Mouse (Mus musculus): ENCODE data around the gene Qrich2. TPM values are rescaled to one million over a fixed set of nuclear protein-coding genes. Genes with fewer than 3 reads are reported as not detected.
A peak's percentile ranks its signal among the peaks of the same experiment; 100 is the strongest.
"Not testable (repeated sequence)": the region's sequence is repeated elsewhere in the genome, so short reads cannot be mapped to it uniquely, and the experiment has no call there.

The Qrich2 gene
- total RNA-seq, 1 experiment from 2014 or later, result not detected

DNA sequence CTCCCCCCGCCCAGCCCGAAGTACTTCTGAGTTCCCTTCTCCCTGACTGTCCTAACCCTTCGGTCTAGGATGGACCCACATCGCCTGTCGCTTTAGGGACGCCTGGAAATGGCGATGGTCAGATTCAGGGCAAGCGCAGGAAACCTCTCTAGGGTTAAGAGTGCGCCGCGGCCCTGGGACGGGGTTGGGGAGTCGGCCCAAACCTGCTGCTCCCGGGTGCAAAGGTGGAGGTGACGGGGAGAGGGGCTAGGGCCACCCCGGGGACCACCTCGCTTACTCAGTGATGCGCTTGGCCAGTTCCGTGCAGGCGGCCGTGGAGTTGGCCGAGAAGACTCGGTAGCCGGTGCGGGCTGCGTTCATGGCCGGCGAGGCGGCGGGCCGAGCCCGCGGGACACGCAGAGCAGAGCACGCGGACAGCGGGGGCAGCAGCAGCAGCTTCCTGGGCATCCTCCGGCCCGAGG lies 23.8 kb upstream of the Qrich2 start:
- DNase-seq, result no peak

DNA sequence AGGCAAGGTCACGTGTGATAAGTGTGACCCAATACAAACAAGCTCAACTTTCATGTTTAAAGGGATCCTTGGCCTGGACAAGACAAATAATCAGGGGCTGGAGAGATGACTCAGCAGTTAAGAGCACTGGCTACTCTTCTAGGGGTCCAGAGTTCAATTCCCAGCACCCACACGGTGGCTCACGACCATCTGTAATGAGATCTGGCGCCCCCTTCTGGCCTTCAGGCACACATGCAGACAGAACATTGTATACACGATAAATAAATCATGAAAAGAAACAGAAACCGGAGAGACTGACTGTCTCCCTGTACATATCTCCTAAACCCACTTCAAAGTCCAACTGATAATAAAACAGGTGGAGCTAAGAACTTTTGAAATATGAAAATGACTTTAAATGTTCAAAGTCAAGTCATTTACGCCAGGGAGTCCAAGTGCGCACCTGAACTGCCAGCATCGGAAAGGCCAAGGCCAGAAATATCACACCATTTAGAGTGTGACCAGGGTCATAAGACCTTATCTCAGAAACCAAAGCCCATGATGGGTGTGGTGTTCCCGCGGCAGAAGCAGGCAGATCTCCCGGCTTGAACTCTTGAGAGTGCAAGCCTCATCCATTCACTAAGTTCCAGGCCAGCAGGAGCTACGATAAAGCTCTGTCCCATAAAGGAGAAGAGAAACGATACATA lies 22.8 kb upstream of the Qrich2 start:
- DNase-seq, result no peak

DNA sequence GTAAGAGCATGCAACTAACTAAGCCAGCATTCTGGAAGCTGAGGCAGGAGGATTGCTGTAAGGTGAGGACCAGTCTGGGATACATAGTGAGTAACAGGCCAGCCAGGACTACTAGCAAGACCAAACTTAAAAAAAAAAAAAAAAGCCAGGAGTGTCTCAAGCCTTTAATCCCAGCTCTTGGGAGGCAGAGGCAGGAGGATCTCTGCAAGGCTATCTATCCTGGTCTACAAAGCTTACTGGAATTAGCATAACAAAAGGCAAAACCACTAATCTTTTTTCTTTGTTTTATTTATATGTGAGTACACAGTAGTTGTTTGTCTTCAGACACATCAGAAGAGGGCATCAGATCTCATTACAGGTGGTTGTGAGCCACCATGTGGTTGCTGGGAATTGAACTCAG lies 22.2 kb upstream of the Qrich2 start:
- no peak for DNase-seq

DNA sequence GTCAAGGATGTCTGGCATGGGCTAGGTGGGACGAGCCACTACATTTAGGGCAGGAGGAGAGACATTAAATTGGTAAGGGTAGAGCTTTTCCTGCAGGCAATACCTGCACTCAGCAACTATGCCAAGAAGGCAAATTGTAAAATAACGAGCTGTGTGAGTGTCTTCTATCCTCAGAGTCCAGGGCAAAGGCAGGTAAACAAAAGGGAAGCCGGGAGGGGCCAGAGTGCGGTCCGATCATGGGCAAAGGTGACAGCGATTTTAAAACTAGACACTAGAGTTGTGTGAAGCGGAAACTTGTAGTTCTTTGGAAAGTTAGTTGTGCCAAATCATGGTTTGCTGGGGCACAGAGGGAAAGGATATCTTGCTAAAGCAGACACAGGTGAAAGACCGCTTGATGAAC lies 18.2 kb upstream of the Qrich2 start:
- no peak for DNase-seq

DNA sequence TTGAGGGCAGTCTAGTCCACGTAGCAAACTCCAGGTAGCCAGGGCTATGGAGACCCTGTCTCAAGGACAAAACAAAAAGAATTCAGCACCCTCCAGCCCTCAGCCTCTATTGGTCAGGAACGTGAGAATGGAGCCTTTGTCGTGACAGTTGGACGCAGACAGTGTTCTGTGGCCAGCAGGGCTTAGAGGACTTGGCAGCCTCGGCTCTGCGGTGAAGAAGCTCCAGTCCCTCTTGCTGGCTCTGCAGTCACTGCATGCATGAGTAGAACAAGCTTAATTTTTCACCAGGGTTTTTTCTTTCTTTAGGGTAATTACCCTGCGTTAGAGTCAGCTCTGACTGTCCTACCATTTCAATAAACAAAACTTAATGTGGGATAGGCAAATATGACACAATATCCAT lies 15.7 kb upstream of the Qrich2 start:
- DNase-seq, result no peak

DNA sequence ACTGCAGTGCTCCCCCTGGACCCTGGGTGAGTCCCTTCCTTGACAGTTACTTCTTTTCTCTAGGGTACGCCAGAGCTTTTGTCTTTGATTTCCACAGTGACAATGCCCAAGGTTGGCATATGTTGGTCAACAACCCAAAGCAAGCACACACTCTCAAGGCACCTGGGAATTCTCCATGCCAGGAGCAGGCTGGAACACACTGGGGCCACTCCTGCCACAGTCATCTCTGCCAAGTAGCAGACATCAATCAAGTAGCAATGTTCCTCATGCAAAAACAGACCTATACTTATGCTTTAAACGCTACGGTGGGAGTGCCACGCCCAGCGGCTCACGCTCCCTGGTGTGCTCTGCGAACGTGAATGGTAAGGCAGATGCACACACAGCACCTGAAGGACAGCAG lies 14.9 kb upstream of the Qrich2 start:
- no peak for DNase-seq

DNA sequence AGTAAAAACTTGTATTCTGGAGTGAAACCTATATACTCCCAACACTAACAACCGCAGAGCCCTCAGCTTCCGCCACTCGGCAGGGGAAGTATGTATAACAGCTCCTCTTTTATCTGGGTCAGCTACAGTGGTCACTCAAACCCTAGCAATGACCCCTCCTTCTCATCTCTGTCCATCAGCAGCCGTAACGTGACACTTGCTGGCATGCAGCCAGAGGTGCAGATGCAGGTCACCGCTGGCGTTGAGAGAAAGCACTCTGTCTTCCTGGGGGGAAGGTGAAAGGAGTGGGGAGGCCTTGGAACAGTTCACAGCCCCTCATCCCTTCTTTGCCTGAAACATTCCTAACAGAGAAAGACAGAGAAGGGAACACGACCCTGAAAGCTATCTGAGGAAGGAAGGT lies 13.8 kb upstream of the Qrich2 start:
- no peak for DNase-seq

DNA sequence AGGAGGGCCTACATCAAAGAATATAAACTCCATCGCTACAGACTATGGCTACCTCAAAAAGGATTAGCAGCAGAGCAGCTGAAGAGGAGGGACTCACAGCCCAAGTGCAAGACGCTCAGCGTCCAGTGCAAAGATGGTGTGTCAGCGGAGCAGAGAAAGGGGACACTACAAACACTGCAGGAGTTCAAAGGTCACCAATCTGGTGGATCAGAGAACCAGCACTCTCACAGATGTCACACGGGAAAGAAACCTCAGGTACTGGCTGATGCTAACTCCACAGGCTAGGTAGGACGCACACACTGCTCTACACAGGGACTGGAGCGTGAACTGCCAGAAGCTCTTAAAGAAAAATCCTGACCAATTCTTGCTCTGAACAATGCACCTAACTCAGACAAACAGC lies 12.9 kb upstream of the Qrich2 start:
- DNase-seq, result no peak

DNA sequence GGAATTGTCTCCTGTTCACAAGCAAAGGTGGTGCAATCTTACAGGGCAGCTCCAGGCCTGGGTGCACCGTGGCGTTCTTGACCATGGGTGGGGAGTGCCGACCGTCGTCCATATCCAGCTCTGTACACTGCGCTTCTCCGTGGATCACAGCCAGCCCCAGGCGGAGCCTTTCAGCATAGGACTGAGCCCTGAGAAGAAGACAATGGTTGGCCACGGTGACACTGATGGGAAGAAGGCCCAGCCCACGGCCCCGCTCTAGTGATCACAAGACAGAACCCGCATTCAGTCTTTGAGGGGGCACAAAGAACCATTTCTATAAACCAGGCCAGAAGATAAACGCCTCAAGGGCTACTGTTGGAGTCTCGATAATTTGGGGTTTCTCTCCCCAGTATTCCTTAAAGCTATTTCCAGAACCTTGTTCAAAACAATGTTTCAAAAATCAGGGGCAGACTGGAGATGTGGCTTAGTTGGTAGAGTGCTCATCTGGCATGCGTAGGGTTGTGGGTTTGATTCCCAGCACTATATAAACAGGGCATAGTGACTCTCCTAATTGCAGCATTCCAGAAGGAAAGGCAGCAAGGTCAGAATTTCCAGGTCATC lies 11.2 kb upstream of the Qrich2 start:
- DNase-seq, result no peak

DNA sequence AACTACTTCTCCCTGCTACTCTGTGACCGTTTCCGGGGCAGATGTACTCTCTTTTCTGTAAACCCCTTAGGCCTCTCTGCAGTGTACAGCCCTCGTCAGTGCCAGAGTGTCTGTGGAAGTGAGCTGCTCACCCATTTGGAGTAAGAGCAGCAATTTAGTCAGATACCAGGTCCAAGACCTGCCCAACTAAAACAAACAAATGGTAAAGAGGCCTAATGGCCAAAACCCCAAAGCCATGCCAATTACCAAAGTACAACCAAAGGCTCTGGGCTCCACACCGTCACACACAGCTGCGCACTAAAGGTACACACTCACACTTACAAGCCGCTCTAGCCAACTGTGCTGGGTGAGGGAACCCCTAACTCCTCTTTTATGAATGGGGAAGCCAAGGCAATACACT lies 10.7 kb upstream of the Qrich2 start:
- no peak for DNase-seq

DNA sequence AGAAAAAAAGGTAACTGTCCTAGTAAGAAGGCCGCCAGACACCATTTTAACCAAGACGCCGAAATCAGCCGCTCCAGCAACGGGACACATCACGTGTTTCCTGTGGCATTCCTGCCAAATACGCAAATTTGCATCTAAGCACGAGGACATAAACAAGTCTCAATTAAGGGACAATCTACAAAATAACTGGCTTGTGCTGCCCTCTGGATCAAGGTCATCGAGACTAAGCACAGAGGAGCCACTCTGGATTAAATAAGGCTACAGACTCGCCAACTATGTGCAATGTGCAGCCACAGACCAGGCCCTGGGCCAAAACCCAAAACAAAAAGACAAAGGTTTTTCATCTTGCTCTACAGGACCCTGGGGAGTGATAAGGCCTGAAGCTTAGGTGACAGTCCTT lies 10.0 kb upstream of the Qrich2 start:
- DNase-seq, result no peak

DNA sequence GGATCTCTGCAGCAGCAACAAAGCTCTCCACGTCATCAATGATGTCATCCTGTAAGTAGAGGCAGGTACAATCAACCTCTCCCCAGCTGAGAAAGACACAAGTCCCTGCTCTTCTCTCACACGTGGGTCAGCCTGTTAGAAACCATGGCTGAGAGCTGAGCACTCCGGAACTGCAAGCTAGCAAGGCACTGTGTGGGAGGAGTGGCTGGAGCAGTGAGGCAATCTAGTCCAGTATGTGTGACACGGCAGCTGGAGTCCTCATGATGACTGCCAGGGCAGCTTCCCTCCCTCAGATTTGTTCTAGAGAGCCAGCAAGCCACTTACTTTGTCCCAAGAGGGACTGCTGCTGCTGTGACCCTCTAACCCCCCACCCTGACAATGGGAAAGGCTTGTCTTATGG lies 6.2 kb upstream of the Qrich2 start:
- DNase-seq, result no peak

DNA sequence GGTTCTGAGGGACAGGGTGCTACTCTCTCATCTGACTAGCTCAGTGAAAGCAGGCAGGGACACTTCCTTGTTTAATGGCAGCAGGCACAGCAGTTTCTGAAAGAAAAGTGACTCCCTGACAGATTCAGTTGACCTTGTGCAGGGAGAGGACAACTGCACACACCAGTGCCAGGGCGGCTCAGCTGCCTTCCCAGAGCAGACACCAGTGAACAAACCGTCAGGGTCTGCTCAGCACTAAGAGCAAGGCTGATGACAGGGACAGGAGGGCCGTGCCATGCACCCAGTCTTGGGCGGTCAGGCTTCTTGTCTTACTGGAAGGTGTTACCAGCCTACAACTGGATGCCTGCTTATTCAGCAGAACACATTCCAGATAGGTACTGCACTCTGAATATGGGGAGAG lies 4.9 kb upstream of the Qrich2 start:
- no peak for DNase-seq

DNA sequence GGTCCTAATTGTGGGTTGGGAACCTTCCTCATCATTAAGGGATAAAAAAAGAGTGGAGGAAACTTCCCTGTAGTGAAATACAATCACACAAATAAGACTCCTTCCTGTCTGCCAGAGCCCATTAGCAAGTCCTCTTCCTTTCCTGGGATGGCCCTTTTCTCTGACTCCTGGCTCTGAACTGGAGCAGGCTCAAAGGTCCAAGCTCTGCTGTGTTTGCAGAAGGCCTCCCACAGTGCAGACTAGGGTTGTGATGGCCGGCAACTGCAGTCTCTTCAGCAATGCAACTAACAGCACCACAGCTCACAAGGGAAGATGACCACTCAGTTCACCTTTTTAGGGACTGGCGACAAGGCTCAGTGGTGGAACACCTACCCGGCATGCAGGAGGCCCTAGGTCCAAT lies 4.2 kb upstream of the Qrich2 start:
- no peak for DNase-seq

DNA sequence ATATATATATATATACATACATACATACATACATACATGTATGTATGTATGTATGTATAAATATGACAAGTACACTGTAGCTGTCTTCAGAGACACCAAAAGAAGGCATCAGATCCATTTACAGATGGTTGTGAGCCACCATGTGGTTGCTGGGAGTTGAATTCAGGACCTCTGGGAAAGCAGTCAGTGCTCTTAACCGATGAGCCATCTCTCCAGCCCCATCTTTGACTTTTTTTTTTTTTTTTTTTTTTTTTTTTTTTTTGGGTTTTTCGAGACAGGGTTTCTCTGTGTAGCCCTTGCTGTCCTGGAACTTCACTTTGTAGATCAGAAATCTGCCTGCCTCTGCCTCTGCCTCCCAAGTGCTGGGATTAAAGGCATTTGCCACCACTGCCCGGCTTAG lies 2.3 kb upstream of the Qrich2 start:
- not testable (repeated sequence) for DNase-seq

DNA sequence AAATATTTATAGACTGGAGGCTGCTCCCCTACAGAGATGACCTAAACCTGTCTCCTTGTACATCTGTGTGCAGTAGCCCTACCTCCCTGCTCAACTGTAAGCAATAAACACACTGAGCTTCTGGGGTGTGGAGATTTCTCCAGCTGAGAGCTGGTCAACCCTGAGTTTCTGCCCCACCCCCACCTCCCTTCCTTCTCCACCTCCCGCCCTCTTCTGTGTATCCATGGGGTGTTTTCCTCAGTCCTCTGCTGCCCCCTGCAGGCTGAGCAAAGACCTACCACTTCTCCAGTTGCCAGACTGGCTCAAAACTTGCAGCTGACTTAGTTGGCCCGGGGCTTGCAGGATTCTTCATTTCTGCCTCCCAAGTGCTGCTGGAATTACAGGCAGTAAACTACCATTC lies 2.2 kb downstream of the Qrich2 start:
- DNase-seq, result peak; percentile 88

DNA sequence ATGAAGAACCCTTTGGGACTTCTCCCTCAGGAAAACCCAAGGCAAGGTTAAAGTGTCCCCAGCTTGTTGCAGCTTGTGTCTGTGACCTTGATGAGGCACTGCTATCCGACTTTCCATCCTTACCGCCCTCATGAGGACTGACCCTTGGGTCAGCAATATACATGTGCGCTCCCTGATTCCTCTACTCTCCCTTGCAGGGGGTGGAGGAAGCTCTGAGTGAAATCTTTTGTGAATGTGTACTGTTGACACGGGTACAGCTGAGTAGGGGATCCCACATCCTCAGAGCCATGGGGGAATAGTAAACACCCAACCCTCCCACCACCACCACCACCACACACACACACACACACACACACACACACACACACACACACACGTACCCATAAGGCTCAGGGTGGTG lies 2.7 kb downstream of the Qrich2 start:
- no peak for DNase-seq

DNA sequence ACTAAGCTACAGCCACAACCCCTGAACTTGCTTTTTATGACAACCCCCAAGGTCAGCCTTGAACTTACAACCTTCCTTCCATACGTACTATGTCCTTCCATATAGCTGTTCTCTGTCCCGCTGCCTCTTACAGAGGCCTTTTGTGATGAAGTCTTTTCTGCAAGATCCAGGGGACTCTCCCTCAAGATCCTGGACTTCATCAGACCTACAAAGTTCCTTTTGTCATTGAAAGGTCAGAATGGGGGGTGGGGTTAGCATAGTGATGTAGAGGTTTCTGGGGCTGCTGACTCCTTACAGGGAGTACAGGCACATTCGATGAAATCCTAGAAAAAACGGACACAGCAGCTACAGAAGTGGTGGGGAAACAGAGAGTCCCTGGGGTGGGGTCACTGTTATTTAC lies 6.3 kb downstream of the Qrich2 start:
- no peak for DNase-seq

DNA sequence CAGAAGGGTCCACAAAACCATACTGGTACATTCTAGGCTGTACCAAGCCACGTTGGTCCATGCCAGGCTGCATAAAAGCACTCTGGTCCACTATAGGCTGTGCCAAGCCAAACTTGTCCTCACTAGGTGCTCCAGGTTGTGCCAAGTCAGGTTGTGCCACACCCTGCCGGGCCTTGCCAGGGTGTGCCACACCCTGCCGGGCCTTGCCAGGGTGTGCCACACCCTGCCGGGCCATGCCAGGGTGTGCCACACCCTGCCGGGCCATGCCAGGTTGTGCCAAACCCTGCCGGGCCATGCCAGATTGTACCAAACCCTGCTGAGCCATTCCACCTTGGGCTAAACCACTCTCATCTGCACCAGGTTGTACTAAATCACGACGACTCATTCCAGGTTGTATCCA lies 9.8 kb downstream of the Qrich2 start:
- DNase-seq, result no peak

DNA sequence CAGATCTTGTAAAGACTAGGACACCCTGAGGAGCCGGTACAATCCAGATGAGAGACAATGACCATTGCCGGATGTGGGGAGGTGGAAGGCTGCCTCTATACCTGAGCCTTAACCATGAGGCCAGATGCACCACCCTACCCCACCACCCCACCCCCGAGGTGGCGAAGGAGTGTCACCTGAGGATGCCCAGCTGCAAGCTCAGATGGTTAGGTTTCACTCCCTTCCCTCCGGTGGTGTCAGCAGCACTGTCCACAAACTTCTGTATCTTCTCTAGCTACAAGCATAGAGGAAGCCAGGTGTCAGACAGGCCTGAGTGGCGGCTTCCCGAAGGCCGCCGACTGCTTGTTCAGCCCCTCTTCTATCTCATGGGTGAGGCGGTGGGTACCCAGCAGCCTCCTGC lies 12.2 kb downstream of the Qrich2 start:
- no peak for DNase-seq

DNA sequence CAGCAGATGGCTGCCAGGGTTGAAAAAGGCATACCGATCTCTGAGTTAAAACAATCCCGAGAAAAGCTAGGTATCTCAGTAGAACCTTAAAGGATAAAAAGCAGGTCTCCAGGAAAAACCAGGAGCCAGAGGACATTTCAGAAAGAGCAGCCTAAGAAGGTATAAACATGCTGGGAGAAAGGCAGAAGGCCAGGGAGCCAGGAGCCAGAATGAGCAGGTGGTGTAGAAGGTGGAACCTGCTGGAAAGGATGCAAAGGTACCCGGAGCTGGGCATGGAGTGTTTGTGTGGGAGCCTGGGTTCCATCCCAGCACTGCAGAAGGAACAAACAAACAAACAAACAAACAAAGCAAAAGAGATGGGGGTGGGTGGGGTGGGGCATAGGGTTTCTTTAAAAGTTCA lies 16.7 kb downstream of the Qrich2 start:
- DNase-seq, result no peak

DNA sequence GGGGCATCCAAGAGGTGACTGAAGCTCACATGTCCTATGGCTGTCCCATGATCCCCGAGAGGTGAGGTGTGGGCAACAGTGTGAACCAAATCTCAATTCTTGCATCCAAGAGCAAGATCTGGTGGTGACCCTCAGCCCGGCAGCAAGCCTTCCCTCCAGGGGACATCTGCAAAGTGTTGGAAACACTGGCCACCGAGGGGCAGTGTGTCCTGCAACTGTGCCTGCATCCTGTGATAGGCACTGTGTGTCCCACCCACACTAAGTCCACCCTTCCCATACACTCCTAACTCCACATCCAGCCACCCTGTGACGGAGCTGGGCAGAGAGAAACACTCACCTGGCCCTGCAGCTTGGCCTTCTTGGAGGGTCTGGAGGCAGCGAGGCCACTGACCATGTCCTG lies 18.2 kb downstream of the Qrich2 start:
- no peak for DNase-seq

DNA sequence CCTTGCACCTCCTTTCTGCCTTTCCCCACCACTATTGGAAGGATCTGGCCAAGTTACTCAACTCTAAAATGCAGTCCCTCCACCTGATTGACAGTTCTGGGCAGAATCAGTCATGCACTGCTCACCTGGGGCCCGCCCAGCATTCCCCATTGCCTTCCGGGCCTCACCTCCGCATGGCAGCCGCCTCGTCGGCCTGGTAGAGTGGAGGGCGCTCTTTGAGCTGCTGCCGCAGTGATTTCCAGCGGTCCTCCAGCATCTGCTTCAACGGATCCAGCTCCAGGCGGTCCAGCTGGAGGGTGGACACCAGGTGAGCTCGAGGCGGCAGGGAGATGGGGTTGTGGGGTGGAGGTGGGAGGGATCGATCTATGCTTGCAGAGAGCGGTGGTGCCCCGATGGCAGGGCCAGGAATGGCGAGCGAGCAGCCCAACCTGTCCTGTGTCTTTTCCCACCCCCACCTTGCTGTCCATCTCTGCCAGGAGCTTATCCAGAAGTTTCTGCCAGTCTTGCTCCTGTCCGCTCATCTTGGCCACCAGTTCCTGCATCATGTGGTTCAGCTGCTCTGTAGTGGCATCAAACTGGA lies 19.6 kb downstream of the Qrich2 start:
- no peak for DNase-seq

DNA sequence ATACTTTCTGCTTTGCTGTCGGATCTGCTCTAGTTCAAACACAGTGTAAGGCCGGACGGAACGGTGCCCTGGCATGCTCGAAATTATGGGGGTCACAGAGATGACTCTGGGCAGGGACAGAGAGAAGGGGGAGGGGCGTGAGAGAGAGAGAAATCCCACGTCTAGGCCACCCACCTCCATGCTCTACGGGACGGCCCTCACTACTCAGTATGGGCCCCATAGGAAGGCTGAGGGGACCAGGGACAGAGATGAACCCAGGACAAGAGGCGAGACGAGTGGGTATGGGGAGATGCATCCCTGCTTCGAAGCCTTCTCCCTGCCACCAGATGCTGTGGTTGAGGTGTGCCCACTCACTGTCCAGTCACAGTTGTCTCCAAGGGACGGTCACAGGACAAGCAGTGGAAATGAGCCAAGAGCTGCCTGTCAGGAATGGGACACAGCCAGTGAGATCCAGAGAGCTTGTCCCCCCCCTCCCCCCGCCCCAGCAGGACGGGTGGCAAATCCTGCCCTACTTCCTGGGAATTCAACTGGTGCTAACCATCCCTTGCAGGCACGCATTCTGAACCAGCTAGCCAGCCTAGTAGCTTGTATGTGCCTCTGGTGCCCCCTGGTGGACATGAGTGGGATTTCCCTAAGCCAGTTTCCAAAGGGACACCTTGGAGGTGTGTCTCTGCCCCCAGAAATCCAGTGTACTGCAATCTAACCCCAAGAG lies 20.3 kb downstream of the Qrich2 start:
- DNase-seq, result peak; percentile 95
